Mouse (Mus musculus) liver, embryonic 18 days (tissue): Measurements from ENCODE around the gene Dctd. TPM values are rescaled to one million over a fixed set of nuclear protein-coding genes. Genes with fewer than 3 reads are reported as not detected.

ENCODE experiments used
- polyA plus RNA-seq: library from polyadenylated mRNA; depleted of rRNA; stranded (reverse); fragments of >200 nt; gene quantifications from 2 replicates; pipeline ENCODE4 v1.2.3, GENCODE M21; 2012; rRNA removed

Gene Dctd
- polyA plus RNA-seq = 5.4 and 6.8 TPM in 2 replicates

DNA sequence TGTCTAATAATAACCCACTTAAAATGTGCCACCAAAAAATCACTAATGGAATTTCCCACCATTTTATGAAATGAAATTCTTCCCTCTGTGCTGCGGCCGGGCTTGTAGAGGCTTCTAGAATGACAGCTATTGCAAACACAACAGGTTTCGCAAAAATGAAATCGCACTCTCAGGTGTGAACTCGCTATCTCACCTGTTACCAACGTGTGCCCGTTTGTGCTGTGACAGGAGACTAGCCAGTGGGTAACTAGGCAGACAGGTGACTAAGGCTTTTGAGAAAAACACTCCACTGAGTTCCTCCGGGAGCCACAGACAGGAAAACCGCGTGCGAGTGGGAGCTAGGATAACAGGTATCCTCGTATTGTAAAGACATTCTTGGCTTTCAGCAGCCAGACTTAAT, at the start of gene Dctd:
Gene Dctd, plus strand, starts transcription at position 301 of the 400 bp plus-strand sequence.

Other genes starting within 250 kb of the Dctd start
- 1.2 and 1.3 TPM in 2 replicates for gene Wwc2, start 108.2 kb upstream of the Dctd start, polyA plus RNA-seq